Mouse (Mus musculus) C2C12 (cell line): ENCODE results near the gene Sun1.

ENCODE experiments used
- CEBPB ChIP-seq: IDR thresholded peaks from one replicate; pipeline ENCODE4 v1.6.1; 2011; ENCODE audit warnings: low read depth, mild to moderate bottlenecking, control low read depth, moderate library complexity
- CTCF ChIP-seq: IDR thresholded peaks from one replicate; pipeline ENCODE4 v1.5.1; 2011; ENCODE audit not compliant: control insufficient read depth, insufficient read depth, insufficient read length
- MAX ChIP-seq: IDR thresholded peaks from one replicate; pipeline ENCODE4 v1.6.1; 2011; ENCODE audit warnings: mild to moderate bottlenecking, control low read depth
- MYOD1 ChIP-seq: IDR thresholded peaks from one replicate; pipeline ENCODE4 v1.6.1; 2011; ENCODE audit warnings: low read depth; ENCODE audit not compliant: control insufficient read depth, insufficient read length
- MYOG ChIP-seq: IDR thresholded peaks from one replicate; pipeline ENCODE4 v1.6.1; 2011; ENCODE audit not compliant: control insufficient read depth, insufficient read length; ENCODE audit errors: extremely low read depth
- USF1 ChIP-seq: IDR thresholded peaks from one replicate; pipeline ENCODE4 v1.6.1; 2011; ENCODE audit warnings: low read depth, mild to moderate bottlenecking, control low read depth, moderate library complexity

GRCm38 (mm10) chr5:139283460-139284180 is 83.2 kb downstream of the Sun1 start:
- no peak for TF ChIP-seq MAX
- no peak for TF ChIP-seq CTCF
- no peak for TF ChIP-seq MYOD1
- no peak for TF ChIP-seq CEBPB
- TF ChIP-seq USF1 = no peak
- TF ChIP-seq MYOG = no peak
